Mouse (Mus musculus) liver, embryonic 14.5 days (tissue): ENCODE data around the gene Ndrg4. TPM values are rescaled to one million over a fixed set of nuclear protein-coding genes. Genes with fewer than 3 reads are reported as not detected.

Source experiments
- ATAC-seq: fragments of 200-750 bp; cut with Nextera tagmentation; 2 replicates; pipeline ENCODE4 v1.8.0; 2017; ENCODE audit warnings: moderate number of reproducible peaks, mild to moderate bottlenecking, moderate library complexity; ENCODE audit not compliant: insufficient read depth
- DNase-seq, 3 experiments: peaks; one replicate each; pipeline ENCODE4 v3.0.0-alpha.2; 2012 to 2013; ENCODE audit warnings: low read depth in 3 of 3, low spot score in 3 of 3
- H3K27ac ChIP-seq: fragments of 300-500 bp; sonication (generic); 2 replicates; pipeline ENCODE4 v1.5.1; 2014; ENCODE audit warnings: moderate library complexity, mild to moderate bottlenecking, control low read depth, inconsistent platforms
- H3K27me3 ChIP-seq: fragments of 300-500 bp; sonication (generic); 2 replicates; pipeline ENCODE4 v1.6.1; 2014; ENCODE audit warnings: mild to moderate bottlenecking, low read length, moderate library complexity; ENCODE audit not compliant: control insufficient read depth, insufficient read depth
- H3K36me3 ChIP-seq: fragments of 300-500 bp; sonication (generic); replicated peaks from 2 replicates; pipeline ENCODE4 v1.6.1; 2014; ENCODE audit warnings: low read depth; ENCODE audit not compliant: control insufficient read depth, insufficient read depth
- H3K4me1 ChIP-seq, 2 experiments: fragments of 200-500 bp in 1 of 2; fragments of 300-500 bp in 1 of 2; sonication (generic) in 1 of 2; replicated peaks; 2 replicates each; pipeline ENCODE4 v1.6.1; 2012 to 2014; ENCODE audit warnings: antibody characterized with exemption in 1 of 2, inconsistent platforms in 1 of 2, low read length in 1 of 2; ENCODE audit not compliant: control insufficient read depth in 2 of 2, insufficient read depth in 2 of 2
- H3K4me2 ChIP-seq: fragments of 300-500 bp; sonication (generic); 2 replicates; pipeline ENCODE4 v1.6.1; 2014; ENCODE audit warnings: low read depth, mild to moderate bottlenecking, control low read depth, moderate library complexity
- H3K4me3 ChIP-seq, 2 experiments: fragments of 200-500 bp in 1 of 2; fragments of 300-500 bp in 1 of 2; sonication (generic) in 1 of 2; 2 replicates each; pipeline ENCODE4 v1.5.1; 2012 to 2014; ENCODE audit warnings: low read depth in 2 of 2, low read length in 2 of 2, mild to moderate bottlenecking in 2 of 2, control low read depth in 1 of 2, inconsistent platforms in 1 of 2, moderate library complexity in 1 of 2; ENCODE audit not compliant: insufficient read depth in 1 of 2
- H3K9ac ChIP-seq: fragments of 300-500 bp; sonication (generic); replicated peaks from 2 replicates; pipeline ENCODE4 v1.6.1; 2014; ENCODE audit warnings: mild to moderate bottlenecking, control low read depth, moderate library complexity
- H3K9me3 ChIP-seq: fragments of 300-500 bp; sonication (generic); 2 replicates; pipeline ENCODE4 v1.6.1; 2016; ENCODE audit warnings: low read length, mixed read lengths; ENCODE audit not compliant: control insufficient read depth
- CTCF ChIP-seq: IDR thresholded peaks from 2 replicates; pipeline ENCODE4 v1.5.1; 2016; ENCODE audit warnings: antibody characterized with exemption, low read depth, control low read depth
- EP300 ChIP-seq: IDR thresholded peaks from 2 replicates; pipeline ENCODE4 v1.6.1; 2016; ENCODE audit warnings: antibody characterized with exemption, low read depth
- whole genome bisulfite sequencing: fragments of 180-500 bp; shearing (Covaris S2); extraction: QIAGEN DNeasy Blood & Tissue Kit; methylation state at CpG from one replicate; pipeline ENCODE4 v1.1.7; 2014; ENCODE audit not compliant: insufficient replicate concordance; 5-methylcytosine and 5-hydroxymethylcytosine counted together
- polyA plus RNA-seq, 2 experiments: library from polyadenylated mRNA; depleted of rRNA in 1 of 2; stranded (reverse) in 1 of 2; unstranded in 1 of 2; fragments of >200 nt; fragmentation: Nextera tagmentation in 1 of 2; extraction: Ambion mirVana in 1 of 2; gene quantifications; 2 replicates each; pipeline versions ENCODE4 v1.2.1 to v1.2.3; 2012 to 2014

Gene Ndrg4
- polyA plus RNA-seq, 2 experiments: 0.62 to 0.81 TPM

DNA sequence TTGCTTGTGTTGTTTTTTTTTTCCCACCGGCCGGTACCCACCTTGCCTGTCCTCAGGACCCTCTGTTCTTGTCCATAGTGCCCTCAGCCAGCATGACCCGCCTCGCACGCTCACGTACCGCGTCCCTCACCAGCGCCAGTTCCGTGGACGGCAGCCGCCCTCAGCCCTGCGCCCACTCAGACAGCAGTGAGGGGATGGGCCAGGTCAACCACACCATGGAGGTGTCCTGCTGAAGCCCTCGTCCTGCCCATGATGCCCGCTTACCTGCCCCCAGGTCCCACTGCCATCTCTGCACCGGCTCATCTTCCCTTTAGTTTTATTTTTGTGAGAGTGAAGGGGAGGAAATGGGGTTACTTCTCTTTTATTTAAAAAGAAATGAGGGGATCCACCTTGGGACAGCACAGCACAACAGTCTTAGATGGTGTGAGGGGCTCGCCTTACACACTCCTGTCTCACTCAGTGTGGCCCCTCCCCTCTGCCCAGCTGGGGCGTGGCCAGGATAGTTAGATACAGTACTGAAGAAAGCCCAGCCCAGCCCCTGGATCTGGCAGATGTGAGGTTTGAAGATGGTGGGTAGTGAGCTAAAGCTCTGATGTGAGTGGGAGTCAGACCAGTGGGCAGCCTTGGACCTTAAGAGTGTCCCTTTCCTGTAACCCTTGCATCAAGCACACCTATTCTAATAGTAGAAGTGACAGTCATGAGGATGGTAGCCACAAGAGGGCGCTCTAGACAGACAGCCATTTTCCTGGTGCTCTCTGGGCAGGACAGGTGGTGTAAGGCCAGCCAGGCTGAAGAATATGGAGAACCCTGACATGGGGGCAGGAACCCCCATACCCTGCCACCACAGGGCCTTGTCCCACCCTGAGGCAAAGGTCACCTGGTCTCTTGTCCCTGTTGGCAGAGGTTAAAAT lies 36.6 kb downstream of the Ndrg4 start:
- H3K4me3 ChIP-seq: no peak overlapping the region
- peak; percentile 54 to 67 (median 56) for DNase-seq
- H3K36me3 ChIP-seq: peaks cover 13% of the 10 kb centered on the region
- TF ChIP-seq EP300 (no peak), CTCF (peak; percentile 95)
- no peak overlapping the region for H3K4me2 ChIP-seq
- no peaks in the 10 kb centered on the region for H3K27me3 ChIP-seq
- peak; percentile 21; the same call in 1 of the 2 replicates for ATAC-seq
- peaks cover 16 to 18% of the 10 kb centered on the region in 2 experiments for H3K4me1 ChIP-seq
- no peak overlapping the region for H3K9ac ChIP-seq
- H3K27ac ChIP-seq: no peak overlapping the region
- WGBS: 73% methylated on average over 19 of the region's 19 CpGs
- H3K9me3 ChIP-seq: no peaks in the 10 kb centered on the region

GRCm38 (mm10) chr8:95714367-95714766 lies 37.6 kb downstream of the Ndrg4 start:
- Histone ChIP-seq H3K9me3 (no peaks in the 10 kb centered on the region), H3K9ac (no peak overlapping the region), H3K4me2 (no peak overlapping the region), H3K4me3 (no peak overlapping the region), H3K36me3 (peaks cover 23% of the 10 kb centered on the region), H3K27me3 (no peaks in the 10 kb centered on the region), H3K4me1 (peaks cover 16 to 18% of the 10 kb centered on the region in 2 experiments), H3K27ac (no peak overlapping the region)
- no peak for ATAC-seq
- no peak for TF ChIP-seq EP300
- TF ChIP-seq CTCF: no peak
- 74% methylated on average over 4 of the region's 4 CpGs for WGBS
- DNase-seq: no peak

GRCm38 (mm10) chr8:95714837-95715413 lies 38.1 kb downstream of the Ndrg4 start:
- H3K4me1 ChIP-seq: peaks cover 16 to 18% of the 10 kb centered on the region in 2 experiments
- WGBS: 35% methylated on average over 6 of the region's 6 CpGs
- ATAC-seq: no peak
- TF ChIP-seq CTCF (no peak), EP300 (no peak)
- DNase-seq: no peak
- H3K36me3 ChIP-seq: peaks cover 28% of the 10 kb centered on the region
- H3K9me3 ChIP-seq: no peaks in the 10 kb centered on the region
- no peaks in the 10 kb centered on the region for H3K27me3 ChIP-seq
- peak overlapping the region; percentile 69 for H3K27ac ChIP-seq
- H3K4me2 ChIP-seq: peak overlapping the region; percentile 67
- H3K9ac ChIP-seq: peak overlapping the region; percentile 56
- H3K4me3 ChIP-seq: peak overlapping the region in 1 of 2 experiments; percentile 63; a peak in 2 of 4 replicates

GRCm38 (mm10) chr8:95715676-95716531 lies 39.1 kb downstream of the Ndrg4 start, which contains the start of gene Setd6:
TSS of gene Setd6 (plus strand) at chr8:95715881.
- Histone ChIP-seq H3K4me1 (peaks cover 16 to 18% of the 10 kb centered on the region in 2 experiments), H3K4me2 (peak within 1 kb of the TSS; percentile 67), H3K4me3 (peak within 1 kb of the TSS; percentile 63 to 79), H3K9ac (peak within 1 kb of the TSS; percentile 56), H3K27ac (peak within 1 kb of the TSS; percentile 69), H3K27me3 (no peaks in the 10 kb centered on the region), H3K9me3 (no peaks in the 10 kb centered on the region), H3K36me3 (peaks cover 31% of the 10 kb centered on the region)
- DNase-seq (peak; percentile 77 to 80 (median 79)), ATAC-seq (peak; percentile 86)
- no peak for TF ChIP-seq EP300
- no peak for TF ChIP-seq CTCF
- WGBS: under 1% methylated on average over 78 of the region's 79 CpGs
